Mouse (Mus musculus) adrenal gland, adult (tissue): ENCODE measurements around the gene Aldh3b2.

Experiments
- DNase-seq, 2 experiments: peaks; one replicate each; pipeline ENCODE4 v3.0.0; 2022 to 2023; ENCODE audit warnings: low spot score in 1 of 2; ENCODE audit not compliant: inconsistent age in 2 of 2

Aldh3b2 gene

DNA sequence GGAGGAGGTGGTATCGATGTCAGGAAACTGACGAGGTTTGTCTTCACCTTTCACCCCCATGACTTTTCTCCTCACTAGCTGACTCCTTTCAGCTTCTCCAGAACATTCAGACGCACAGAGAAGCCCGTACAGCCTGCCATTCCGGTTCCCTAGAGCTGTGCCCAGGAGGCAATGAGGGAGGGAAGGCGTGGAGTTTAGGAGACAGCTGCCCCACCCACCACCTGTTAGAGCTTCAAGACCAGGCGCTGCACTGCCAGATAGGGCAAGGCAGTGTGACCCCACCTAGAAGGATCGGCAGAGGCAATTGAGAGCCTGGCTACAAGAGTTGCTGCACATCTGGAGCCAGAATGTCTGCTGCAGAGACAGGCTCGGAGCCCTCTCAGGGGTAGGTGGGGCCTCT lies at the start of gene Aldh3b2:
Aldh3b2 (plus strand) TSS at position 100 of the 400 bp plus-strand sequence.
- DNase-seq = no peak

DNA sequence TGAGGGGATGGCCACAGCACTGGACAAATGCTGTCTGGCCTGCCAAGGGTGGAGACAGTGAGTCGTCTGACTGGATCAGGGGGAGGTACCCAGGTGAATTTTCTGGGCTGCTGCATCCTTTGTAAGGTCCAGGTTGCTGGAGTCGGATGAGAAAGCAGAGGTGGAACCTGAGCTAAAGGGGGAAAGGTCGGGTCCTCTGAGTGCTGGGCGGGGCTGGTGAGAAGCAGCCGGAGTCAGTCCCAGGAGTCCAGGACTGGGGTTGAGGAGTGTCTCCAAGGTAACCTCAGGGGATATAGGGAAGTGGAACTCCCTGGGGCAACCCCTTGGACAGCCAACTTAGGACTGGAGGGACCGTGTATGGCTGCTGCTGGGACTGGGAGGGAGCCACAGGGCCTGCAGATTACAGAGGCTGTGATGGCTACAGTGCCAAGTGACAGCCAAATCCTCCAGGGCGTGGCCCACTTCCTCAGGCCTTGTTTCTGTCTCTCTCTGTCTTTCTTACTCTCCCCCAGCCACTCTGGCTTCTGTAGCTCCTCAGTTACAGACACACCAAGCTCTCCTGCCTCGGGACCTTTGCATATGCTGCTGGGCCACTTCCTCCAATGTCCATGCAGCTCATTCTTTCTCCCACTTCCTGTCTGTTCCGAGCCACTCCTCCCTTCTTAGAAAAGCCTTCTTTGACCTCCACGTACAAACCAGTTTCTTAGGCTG lies 49.3 kb upstream of the Aldh3b2 start:
- no peak for DNase-seq

- peak in 1 of 2 experiments; percentile 78 for DNase-seq
These were observed 48.5 kb upstream of the Aldh3b2 start for GRCm38 (mm10) chr19:3923586-3923985.

DNA sequence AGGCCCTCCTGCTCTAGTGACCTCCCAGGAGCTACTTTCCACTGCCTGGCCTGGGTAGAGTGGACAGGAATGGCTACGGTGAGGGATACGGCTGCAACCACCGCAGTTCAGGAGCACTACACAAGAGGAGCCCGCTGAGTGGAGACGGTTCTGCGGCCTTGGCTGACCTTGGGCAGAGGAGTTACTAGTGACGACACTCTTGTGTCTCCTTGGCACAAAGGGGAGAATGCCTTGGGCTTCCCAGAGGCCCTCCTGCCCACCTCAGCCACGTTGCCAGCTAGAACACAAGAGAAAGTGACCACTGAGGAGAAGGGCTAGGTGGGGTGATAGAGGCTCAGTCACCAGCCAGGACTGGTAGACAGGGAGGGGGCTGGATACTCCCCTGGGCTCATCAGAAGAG lies 47.9 kb upstream of the Aldh3b2 start:
- DNase-seq = peak in 1 of 2 experiments; percentile 89

DNA sequence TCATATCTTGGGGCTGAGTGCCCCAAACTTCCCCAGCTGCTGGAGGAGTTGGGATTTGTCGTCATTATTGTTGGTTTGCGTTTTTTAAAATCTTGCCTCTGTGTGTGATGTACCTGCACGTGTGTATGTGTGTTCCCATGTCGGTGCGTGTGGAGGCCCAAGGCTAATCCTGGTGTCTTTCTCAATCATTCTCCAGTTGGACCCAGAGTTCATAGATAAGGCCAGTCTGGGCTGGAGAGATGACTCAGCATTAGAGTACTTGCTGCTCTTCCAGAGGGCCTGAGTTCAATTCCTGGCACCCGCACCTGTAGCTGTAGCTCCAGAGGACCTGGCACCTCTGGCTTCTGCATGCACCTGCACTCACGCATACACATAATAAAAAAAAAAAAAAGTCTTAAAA lies 47.3 kb upstream of the Aldh3b2 start:
- peak in 1 of 2 experiments; percentile 53 for DNase-seq

GRCm38 (mm10) chr19:3925859-3926258 lies 46.3 kb upstream of the Aldh3b2 start:
- no peak for DNase-seq

DNA sequence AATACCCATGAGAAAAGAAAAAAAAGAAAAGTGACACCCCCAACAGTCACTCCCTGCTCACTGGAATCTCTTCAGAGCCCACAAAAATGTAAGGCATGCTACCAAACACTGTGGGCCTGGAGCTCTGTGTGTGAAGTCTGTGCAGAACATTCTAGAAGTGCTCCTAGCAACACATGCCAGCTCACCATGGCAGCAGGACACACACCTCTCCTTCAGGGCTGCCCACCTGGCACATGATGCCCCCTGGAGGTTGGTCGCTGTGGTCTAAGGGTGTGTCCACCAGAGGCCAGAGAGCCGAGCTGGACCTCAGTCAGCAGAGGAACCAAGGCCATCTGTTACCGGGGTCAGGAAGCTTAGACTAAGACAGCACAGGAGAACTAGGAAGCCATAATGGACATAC lies 45.8 kb upstream of the Aldh3b2 start:
- peak in 1 of 2 experiments; percentile 76 for DNase-seq

DNA sequence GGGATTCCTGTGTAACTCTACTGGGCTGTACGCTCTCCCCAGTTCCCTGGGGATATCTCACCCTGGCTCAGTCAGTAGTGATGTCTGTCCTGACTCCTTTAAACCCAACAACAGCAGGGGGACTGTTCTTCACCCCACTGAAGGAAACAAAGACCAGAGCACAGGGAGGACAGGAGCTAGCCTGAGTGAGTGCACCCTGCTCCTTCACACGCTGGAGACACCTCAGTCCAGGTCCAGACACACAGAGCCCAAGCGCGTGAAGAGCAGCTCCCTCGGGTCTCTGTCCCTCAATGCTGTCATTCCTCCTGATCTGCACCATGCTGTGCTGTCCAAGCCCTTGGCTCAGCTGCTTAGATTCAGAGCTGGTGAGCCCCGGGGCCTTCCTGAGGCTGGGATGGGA lies 45.4 kb upstream of the Aldh3b2 start:
- DNase-seq = peak in 1 of 2 experiments; percentile 51

GRCm38 (mm10) chr19:3927989-3928388 lies 44.1 kb upstream of the Aldh3b2 start:
- peak; percentile 11 to 55 for DNase-seq

DNA sequence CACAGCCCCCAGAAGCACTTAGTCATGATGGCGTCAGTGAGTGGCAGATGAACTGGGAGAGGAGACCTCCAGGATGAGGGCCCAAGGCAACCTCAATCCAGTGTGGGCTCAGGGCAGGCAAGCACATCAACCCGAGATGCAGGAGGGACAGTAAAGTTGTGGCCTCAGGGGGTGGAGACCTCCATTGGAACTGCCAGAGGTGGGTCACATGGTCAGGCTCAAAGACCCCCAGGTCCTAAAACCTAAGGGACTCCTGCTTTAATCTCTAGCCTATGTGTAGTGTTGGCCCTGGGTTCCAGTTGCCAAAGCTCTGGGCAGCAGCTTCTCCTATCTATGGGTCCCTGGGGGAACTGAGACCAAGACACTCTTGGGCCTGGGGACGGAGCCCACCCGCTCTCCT lies 43.3 kb upstream of the Aldh3b2 start:
- DNase-seq = no peak

DNA sequence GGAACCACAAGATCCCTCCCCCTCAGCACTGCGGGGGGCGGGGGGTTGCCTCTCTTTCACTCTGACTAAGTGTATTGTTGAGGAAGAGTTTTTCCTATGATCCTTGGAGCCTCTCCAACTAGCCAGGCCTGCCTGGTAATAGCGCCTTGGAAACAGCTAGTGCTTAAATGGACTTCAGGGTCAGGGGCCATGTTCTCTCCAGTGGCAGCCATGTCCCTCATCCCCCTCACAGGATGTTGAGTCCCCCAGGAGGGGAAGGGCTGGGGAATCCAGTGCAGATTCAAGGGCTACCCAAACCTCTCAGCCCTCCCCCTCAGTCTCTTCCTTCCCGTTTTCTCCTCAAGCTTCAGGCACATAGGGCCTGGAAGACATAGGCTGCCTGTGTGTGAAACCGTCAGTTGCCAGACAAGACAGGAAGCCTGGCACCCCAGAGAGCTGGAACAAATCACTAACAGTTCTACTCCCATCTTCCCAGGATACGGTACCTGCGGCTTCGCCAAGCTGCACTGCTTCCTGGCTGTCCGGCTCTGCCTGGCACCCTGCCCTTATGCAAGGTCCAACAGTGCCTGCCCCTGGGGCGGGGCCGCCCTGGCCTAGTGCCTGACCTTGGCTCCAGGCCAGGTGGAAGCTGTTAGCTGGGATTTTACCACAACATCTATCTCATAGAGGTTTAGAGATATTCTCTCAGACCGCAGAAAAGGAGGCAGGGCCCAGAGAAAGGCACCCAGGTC lies 42.8 kb upstream of the Aldh3b2 start, which contains the start of gene Aldh3b1:
Aldh3b1 (minus strand) TSS at position 598 of the 731 bp plus-strand sequence.
- peak; percentile 96 to 99 for DNase-seq

- peak; percentile 34 to 60 for DNase-seq
These were observed 41.7 kb upstream of the Aldh3b2 start for GRCm38 (mm10) chr19:3930262-3931057.

- peak; percentile 36 to 48 for DNase-seq
These were observed 40.4 kb upstream of the Aldh3b2 start for GRCm38 (mm10) chr19:3931716-3932115.

DNA sequence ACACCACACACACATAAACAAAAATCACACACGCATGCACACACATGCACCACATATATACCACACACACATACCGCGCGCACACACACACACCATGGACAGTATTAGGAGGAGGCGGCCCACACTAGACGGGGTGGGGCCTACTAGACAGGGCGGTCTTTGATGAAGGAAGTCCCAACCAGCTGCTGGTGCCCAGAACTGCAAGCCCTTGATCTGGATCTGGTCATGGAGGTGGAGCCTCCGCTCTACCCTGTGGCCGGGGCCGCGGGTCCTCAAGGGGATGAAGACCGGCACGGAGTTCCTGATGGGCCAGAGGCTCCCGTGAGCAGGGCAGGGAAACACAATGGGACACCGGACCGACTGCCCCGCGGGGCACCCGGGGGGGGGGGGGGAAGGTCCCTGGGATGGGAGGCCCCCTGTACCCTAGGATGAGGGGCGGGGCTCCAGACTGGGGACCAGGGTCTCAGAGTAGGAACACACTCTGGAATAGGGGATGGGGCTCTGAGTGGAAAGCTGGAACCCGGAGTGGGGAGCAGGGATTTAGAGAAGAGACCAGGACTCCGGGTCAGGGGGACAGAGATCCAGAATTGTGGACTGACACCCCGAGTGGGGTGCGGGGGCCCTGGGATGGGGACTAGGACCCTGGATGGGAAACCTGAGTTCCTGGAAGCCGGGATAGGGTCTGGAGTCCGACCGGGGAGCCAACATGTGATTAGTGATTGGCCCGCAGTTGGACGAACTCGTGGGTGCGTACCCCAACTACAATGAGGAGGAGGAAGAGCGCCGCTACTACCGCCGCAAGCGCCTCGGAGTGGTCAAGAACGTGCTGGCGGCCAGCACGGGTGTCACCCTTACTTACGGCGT lies 36.9 kb upstream of the Aldh3b2 start, which contains the start of gene Unc93b1:
Unc93b1 (plus strand) TSS at position 155 of the 864 bp plus-strand sequence.
- peak; percentile 86 to 95 for DNase-seq

DNA sequence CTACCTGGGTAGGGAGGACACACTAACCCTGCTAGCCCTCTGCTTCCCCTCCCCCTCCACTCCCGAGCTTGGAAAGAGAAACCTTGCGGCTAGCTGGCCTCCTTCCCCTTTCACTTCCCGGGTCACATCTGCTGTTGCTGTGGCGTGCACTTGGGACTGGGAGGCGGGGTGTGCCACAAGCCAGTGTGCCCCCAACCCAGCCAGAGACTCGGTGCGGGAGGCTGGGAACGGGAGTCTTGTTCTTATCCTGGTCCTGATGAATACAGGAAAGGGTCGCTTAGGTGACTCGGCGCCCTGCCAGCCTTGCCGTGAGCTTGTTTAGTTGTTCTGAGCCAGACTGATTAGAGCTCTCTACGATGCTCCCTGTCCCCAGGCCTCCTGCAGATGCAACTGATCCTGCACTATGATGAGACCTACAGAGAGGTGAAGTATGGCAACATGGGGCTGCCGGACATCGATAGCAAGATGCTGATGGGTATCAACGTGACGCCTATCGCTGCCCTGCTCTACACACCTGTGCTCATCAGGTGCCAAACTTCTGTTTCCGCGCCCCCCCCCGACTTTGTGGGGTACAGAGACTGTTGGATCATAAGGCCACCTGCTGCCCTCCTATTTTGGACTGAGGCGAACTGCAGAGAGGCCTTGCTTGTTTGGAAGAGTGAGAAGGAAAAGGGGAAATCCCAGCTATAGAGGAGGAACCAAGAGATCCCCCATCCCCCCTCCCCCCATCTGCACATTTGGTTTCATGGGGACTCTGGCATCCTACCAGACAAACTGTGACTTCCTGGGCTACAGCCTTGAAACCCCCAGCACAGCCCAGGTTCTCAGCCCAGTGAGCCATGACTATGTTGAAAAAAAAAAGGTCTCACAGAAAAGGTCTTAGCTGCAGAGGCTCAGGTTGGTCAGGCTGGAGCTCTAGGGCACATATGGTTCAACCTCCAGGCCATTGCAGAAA lies 36.0 kb upstream of the Aldh3b2 start:
- DNase-seq = peak; percentile 76 to 92

- no peak for DNase-seq
These were observed 29.8 kb upstream of the Aldh3b2 start for GRCm38 (mm10) chr19:3942315-3942714.

DNA sequence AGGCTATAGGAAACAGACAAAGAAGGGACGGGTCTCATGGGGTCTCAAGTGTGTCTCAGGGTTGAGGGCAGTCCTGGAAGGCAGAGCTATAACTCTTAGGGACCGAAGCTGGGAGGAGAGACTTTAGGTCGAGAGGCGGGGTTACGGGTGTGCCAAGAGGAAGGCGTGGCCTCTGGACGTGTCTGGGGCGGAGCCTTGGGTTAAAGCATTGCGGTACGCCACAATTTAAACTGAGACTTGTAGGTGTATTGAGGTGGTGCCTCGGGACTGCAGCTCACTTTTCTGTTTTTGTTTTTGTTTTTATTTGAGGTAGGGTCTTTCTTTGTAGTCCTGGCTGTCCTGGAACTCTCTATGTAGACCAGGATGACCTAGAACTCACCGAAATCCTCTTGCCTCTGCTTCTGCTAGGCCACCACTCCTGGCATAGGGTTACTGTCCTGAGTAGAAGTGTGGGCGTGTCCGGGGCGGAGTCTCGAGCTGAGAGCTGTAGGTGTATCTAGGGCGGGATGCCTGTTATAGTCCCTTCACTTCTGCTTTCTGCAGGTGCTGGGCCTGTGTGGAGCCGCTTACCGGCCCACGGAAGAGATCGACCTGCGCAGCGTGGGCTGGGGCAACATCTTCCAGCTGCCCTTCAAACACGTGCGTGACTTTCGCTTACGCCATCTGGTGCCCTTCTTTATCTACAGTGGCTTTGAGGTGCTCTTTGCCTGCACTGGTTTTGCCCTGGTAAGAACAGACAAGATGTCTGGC lies 29.0 kb upstream of the Aldh3b2 start:
- DNase-seq = peak; percentile 34 to 74

- DNase-seq = peak in 1 of 2 experiments; percentile 71
These were observed 26.1 kb upstream of the Aldh3b2 start for GRCm38 (mm10) chr19:3945872-3946564.
